Mouse (Mus musculus) heart, postnatal 10 days (tissue): ENCODE data around the gene Tmem127. TPM values are rescaled to one million over a fixed set of nuclear protein-coding genes. Genes with fewer than 3 reads are reported as not detected.

Experiments used
- DNase-seq, 2 experiments: peaks; one replicate each; pipeline ENCODE4 v3.0.0; 2021
- intact Hi-C: fragments of 180-260 bp; cut with DNase I; formaldehyde crosslinking; loops from one replicate; pipeline ENCODE4 v1.15.1; 2025
- total RNA-seq, 2 experiments: library from RNA; stranded (reverse); gene quantifications; 2 replicates each; pipeline ENCODE4 v1.2.3; 2021

Tmem127 gene
- total RNA-seq, 2 experiments from 2014 or later, result 39.4 to 40.4 TPM

- no peak for DNase-seq
- intact Hi-C loops, result no loop called here
Measured at GRCm38 (mm10) chr2:127307179-127307578, 59.5 kb downstream of the Tmem127 start.

DNA sequence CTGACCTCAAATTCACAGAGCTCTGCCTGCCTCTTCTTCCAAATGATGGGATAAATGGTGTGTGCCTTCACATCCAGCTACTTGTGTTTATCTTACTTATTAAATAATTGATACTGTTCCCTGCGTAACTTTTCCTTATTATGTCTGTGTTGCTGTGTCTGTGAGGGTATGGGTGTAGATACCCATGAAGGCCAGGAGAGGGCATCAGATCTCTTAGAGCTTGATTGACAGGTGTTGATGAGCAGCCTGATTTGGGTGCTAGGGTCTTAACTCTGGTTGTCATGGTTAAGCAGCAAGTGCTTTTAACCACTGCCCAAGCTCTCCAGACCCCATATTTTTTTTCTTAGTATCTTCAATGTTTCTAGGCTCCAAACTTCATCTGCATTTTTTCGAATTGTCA lies 61.0 kb downstream of the Tmem127 start:
- no peak for DNase-seq
- intact Hi-C loops, result loop anchor here (1.0 kb wide), 1 partner anchor 33 kb away; no protein-coding TSS in a partner anchor

- DNase-seq, result no peak
- intact Hi-C loops, result no loop called here
Measured at GRCm38 (mm10) chr2:127310246-127310645, 62.5 kb downstream of the Tmem127 start.

DNA sequence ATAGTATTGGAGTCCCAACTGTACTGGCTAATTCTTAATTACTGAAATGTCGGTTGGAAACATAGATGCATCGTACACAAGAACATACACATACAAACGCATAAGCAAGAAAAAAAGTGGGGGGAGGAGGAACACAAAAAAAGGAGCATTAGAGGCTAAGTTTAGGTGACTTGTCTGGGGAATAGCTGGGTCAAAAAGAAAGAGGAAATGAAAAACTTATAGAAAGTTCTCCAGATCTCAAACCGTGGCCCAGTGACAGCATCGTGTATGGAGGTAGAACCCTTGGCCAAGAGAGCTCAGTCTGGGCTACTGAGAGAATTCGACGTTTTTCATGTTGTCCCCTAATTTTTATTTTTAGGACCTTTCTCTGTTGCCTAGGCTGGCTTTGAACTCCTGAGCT lies 63.0 kb downstream of the Tmem127 start:
- intact Hi-C loops, result no loop called here
- no peak for DNase-seq

Other genes with a start within 250 kb of the Tmem127 start
- 1 to 10 TPM; 7.4 to 9.6 TPM for gene Ap4e1, start 239.2 kb upstream of the Tmem127 start, total RNA-seq
- 10 to 100 TPM; 23.0 to 26.1 TPM for gene Blvra, start 177.2 kb upstream of the Tmem127 start, total RNA-seq
- gene Ncaph, start 114.0 kb upstream of the Tmem127 start, total RNA-seq, result 10 to 100 TPM; 13.7 to 15.2 TPM
- 10 to 100 TPM; 14.1 to 15.3 TPM for gene Itpripl1, start 104.5 kb upstream of the Tmem127 start, total RNA-seq
- gene 1810024B03Rik, start 39.6 kb upstream of the Tmem127 start, total RNA-seq, result under 1 TPM; 0.53 to 0.67 TPM
- gene Snrnp200, start 39.5 kb upstream of the Tmem127 start, total RNA-seq, result 10 to 100 TPM; 63.3 to 66.8 TPM
- 10 to 100 TPM; 57.2 to 60.4 TPM for gene Ciao1, start 92 bp upstream of the Tmem127 start, total RNA-seq
- 100 to 1,000 TPM; 184 to 187 TPM for gene Stard7, start 22.3 kb downstream of the Tmem127 start, total RNA-seq
- gene Dusp2, start 88.3 kb downstream of the Tmem127 start, total RNA-seq, result 1 to 10 TPM; 1.2 to 1.8 TPM
- gene Astl, start 90.7 kb downstream of the Tmem127 start, total RNA-seq, result not detected
- gene Adra2b, start 115.3 kb downstream of the Tmem127 start, total RNA-seq, result 1 to 10 TPM in 1 of 2 experiments, under 1 TPM in 1; 0.84 to 1.1 TPM
- not detected for gene Gpat2, start 177.3 kb downstream of the Tmem127 start, total RNA-seq
- 10 to 100 TPM; 25.2 to 25.3 TPM for gene Fahd2a, start 196.7 kb downstream of the Tmem127 start, total RNA-seq